Mouse (Mus musculus) gastrocnemius, postnatal 14 days (tissue): ENCODE data around the gene Cbfa2t2. TPM values are rescaled to one million over a fixed set of nuclear protein-coding genes. Genes with fewer than 3 reads are reported as not detected.

Source experiments
- DNase-seq: peaks from one replicate; pipeline ENCODE4 v3.0.0; 2021; ENCODE audit warnings: mixed read lengths
- intact Hi-C: fragments of 180-260 bp; cut with DNase I; formaldehyde crosslinking; loops from one replicate; pipeline ENCODE4 v1.15.1; 2025; ENCODE audit warnings: low total_unique reads
- total RNA-seq, 2 experiments: library from RNA; stranded (reverse); gene quantifications; 2 replicates each; pipeline ENCODE4 v1.2.3; 2021

Gene Cbfa2t2
- total RNA-seq, 2 experiments from 2014 or later: 12.2 to 15.7 TPM

DNA sequence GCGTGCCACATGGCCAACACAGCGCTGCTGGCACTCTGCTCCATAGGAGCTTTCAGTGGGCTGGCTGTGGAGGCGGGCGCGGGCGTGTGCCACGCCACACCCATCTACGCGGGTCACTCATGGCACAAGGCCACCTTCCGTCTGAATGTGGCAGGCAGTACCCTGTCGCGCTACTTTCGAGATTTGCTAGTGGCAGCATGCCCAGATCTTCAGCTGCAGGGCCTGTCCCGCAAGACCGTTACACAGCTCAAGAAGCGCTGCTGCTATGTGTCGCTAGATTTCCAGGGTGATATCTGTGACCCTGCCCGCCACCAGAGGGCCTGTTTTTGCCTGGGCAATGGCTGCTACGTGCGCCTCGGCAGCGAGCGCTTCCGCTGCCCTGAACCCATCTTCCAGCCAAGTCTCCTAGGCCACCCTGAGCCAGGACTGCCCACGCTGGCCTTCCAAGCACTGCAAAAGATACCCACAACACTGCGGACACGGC is 116.2 kb downstream of the Cbfa2t2 start:
- peak; percentile 81 for DNase-seq
- intact Hi-C loops: loop anchor here (5.0 kb wide), 1 partner anchor 60 kb away; the partner anchor contains the start of genes 4930519P11Rik and Zfp341

DNA sequence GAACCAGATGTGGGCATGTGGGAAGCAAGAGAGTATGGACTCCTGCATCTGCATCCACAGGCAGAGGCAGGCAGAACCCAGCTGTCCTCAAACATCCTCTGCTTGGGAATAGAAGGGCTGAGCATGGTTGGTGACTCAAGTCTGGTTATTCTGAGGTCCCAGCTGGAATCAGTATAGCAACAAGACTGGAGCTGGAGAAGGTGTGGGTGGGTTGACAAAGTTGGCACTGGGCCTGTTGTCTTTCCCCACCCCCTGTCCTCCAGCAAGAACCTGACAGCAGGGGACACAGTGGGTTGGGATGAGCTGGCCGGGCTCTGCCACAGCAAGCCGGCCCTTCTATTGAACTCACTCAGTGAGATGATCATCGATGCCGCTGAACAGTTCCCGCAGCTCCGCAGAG is 119.0 kb downstream of the Cbfa2t2 start:
- intact Hi-C loops: no loop called here
- no peak for DNase-seq

DNA sequence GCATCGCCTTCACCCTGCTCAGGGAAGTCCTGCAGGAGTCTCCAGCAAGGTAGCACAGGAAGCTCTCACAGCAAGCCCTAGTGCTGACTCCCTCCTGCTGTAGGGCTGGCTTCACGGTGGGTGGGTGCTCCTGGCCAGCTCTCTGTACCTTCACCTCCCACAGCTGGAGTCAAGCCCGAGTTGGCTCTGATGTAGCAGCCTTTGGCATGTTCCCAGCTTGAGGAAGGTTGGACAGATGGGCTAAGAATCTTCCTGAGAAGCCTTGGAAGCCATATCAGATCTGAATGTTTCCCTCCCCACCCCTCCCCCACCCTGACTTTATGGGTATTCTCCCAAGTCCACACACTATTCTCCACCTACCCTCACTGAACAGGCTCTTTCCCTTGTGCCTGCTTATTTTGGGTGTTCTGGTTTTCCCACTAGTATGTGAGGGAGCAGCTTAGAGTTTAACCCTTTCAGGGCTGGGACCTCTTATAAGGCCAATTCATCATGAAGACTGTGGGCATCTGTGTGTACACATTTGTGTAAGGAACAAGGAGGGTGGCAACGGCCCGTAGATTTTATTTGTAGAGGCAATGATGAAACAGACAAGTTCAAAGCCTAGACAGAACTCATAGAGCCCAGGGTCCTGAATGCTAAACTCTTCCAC is 121.0 kb downstream of the Cbfa2t2 start:
- DNase-seq: no peak
- intact Hi-C loops: no loop called here

DNA sequence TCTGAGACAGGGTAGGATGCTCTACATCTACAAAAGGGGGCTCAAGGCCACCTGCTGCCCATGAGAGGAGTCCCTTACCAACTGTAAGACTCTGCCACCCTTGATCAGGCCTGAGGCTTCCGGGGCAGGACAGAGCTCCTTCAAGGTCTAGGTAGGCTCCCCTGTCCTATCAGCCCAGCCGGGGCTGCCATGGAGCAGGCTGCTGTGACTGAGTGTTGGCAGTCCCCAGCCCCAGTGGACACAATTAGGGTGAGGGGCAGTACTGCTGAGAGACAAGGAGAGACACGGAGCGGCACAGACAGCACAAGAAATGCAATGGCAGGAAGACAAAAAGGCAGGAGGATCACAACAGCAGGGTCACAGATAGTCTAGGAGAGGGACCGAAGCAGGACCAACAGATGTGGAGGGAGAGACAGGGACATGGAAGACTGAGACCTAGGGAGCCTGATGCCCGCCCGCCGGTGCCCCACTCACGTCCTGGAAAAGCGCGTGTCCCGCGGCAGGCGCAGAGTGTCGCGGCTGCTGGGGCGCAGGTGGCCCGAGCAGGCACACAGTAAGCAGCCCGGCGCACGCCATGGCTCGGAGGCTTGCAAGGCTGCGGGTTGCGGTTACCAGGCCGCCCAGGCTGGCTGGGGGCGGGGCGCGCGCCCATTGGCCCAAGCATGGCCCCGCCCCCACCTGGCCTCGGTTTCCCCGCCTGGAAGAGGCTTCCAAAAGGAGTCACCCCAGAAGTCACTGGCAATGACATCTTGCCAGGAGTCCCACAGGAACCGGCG is 122.2 kb downstream of the Cbfa2t2 start, which contains the start of gene Necab3:
Necab3 (minus strand) TSS at position 627 of the 776 bp plus-strand sequence.
- DNase-seq: peak; percentile 47

DNA sequence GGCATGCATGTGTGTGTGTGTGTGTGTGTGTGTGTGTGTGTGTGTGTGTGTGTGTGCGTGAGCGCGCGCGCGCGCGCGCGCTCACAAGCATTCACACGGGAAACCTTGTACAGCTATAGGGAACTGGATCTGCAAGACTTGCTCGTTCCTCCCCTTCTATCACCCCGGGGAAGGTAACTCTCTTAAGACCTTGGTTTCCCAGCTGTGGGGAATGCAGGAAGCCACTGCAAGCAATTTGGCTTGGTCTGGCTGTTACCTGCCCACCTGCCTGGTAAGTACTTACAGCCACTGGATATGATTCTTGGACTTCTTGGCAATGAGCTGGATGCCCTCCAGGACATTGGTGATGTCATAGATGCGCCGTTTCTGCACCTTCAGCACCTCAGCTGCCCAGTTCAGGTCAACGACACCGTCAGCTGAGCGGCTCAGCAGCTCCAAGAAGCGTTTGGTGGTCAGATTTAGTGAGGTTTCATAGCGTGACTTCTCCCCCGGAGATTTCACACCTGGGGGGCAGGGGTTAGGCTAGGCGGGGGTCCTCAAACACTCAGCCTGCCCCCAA is 127.4 kb downstream of the Cbfa2t2 start:
- intact Hi-C loops: no loop called here
- DNase-seq: no peak

More for the DNA sequence above, 122.2 kb downstream of the Cbfa2t2 start, which contains the start of gene Necab3:
- intact Hi-C loops: no loop called here

DNA sequence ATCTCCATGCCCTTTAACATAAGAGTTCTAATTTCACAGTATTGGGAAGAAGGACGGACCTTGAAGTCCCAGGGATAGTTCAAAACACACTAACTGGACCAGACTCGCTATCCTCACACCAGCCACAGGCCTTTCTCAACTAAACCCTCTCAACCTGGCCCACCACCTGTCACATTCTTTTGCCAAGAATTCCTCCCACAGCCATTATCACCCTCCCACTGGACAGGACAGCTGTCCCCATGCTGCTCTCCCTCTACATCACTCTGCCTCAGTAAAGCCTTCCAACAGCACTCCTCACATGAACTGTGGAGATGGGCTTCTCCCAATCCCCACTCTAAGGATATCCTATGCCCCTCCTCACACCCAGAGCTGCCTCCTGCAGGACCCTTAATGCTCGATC is 129.3 kb downstream of the Cbfa2t2 start:
- intact Hi-C loops: no loop called here
- no peak for DNase-seq

DNA sequence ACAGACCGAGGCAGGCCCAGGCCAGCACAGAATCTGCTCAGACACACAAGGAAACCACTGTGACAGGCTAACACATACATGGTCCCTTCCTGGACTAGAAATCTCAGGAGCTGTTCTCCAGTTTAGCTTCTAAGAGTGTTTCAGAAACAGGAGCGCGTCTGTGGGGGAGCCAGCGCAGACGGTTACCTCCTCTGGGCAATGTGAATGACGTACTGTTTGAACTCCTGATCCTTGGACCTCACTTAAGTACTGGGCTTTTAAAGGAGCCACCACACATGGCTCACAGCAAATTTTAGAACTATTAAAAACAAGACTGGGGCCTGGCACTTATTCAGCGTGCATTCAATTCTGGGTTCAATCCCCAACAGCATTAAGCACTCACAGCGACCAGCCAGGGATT is 130.4 kb downstream of the Cbfa2t2 start:
- no peak for DNase-seq
- intact Hi-C loops: no loop called here

DNA sequence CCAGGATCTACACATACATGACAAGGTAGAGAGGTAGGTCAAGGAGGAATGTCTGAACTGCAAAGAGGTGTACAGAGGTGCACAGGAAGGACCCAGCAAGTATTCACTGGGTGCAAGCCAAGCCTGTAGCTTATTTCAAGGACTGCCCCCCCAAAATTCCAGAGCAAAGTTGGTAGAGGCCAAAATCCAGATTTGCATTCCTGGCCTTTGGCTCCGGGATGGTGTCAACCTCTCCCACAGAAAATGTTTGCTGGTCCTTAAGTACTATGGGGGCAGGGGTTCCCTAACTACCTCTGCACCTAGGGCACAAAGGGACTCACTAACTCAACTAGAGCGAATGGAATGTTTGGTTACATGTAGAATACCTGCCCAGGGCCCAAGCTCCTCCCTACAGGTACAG is 131.5 kb downstream of the Cbfa2t2 start:
- intact Hi-C loops: no loop called here
- no peak for DNase-seq

DNA sequence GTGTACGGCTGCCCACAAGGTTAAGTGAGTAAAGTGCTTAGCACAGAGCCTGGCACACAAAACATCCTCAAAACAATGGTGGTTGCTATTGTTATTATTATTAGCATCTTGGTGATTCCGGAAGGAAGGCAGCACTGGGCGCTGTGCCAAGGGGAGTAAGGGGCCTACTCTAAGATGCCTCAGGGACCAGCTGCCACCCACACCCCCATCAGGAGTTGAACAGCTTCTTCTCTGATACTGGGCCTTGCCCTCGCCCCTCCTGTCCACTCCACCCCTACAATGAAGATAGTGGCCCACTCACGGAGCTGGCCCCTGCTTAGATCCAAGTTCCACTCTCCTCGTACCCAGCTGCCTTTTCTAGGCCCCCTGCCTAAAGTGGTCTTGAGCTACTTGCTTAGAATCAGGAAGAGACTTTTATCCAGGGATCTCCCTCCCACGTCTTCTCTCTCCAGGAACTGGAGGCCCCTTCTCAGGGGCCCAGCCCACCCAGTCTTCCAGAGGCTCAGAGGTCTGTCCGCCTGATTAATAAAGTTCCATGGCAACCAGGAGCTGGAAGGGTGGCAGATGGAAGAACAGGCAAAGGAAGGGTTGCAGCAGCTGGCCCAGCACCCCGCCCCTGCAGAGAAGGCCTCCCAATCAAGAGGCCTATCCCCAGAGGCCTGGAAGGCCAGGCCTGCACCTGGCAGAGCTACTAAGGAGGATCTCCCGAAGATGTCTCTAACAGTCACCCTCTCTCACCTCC is 132.2 kb downstream of the Cbfa2t2 start:
- DNase-seq: peak; percentile 41
- intact Hi-C loops: no loop called here

DNA sequence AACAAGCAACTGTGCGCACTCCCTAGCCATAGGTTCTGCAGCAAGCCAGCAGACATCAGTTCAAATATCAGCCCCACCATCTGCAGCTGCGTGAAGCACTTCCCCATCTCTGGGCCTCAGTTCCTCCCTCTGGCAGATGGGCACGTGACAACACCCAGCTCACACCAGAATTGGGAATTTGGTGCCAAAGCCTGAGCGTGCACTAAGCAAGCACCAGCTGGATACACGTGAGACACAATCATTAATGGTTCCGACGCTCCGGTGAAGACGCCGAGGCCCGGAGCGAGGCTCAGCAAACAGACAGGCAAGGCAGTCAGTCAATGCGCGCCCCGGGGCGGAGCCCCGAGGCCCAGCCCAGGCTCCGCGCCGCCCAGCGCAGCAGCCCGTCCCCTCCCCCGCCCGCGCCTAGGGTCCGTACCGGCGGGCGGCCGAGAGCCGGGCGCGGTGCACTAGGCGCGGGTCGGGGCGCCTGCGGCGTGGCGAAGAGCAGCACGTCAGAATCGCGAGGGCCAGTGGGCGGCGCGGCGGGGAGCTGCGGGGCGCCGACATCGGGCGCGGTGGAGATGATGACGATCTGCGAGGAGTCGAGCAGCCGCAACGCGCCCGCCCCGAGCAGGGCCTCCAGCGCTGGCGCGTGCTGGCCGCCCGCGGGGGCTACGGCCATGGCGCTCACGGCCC is 132.9 kb downstream of the Cbfa2t2 start:
- peak; percentile 76 for DNase-seq
- intact Hi-C loops: no loop called here

DNA sequence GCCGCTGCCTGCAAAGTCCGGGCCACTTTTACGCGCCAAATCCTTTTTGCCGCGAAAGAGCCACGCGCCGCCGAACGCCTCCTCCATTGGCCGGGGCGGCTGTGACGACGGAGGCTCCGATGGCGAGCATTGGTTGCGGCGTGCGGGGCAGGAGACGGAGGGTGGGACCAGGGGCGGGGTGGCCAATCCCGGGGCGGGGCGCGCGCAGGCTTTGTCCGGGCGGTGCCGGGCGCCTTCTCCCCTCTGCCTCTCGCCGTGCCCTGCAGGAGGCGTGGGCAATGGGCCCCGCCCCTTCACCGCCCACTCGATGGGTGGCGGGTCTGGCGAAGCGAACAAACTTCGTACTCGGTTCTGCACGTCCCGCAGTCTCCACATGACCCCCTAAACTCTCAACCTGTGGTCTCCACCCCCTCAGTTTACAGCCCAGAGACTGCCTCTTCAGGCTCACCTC is 133.6 kb downstream of the Cbfa2t2 start, which contains the start of gene E2f1:
E2f1 (minus strand) TSS at position 57 of the 451 bp plus-strand sequence.
- intact Hi-C loops: no loop called here
- peak; percentile 98 for DNase-seq

DNA sequence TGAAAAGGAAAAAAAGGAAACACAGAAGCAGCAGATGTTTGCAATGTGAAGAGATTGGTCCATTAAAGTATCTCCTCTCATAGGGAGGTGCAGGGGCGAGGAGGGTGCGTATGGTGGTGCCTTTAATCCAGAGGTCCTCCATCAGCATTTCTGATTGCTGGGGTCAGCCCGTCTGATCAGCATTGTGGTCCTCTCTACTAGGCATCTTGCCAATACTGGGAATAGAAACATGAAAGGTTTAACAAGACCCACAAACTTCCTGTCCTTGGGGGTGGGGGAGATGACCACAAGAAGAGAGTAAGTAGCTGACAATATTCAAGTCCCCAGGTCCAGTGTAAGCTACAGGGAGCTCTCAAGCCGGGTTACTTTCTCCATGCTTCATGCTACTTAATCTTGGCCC is 134.4 kb downstream of the Cbfa2t2 start:
- intact Hi-C loops: no loop called here
- DNase-seq: no peak

DNA sequence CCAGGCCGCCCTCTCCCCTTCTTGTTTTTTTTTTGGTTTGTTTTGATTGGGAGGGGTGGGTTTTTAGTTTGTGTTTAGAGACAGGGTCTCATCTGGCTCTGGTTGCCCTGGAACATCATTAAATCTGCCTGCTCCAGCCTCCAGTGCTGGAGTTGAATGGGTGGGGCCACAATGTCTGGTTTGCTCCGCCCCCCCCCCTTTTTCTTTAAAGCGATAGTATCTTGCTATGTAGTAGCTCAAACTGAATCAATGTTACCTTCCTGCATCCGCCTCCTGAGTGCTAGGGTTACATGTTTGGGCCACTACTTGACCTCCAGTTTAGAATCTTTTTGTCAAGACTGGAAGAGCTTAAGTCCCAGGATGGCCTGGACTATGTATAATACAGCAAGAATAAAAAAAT is 135.0 kb downstream of the Cbfa2t2 start:
- DNase-seq: no peak
- intact Hi-C loops: no loop called here

DNA sequence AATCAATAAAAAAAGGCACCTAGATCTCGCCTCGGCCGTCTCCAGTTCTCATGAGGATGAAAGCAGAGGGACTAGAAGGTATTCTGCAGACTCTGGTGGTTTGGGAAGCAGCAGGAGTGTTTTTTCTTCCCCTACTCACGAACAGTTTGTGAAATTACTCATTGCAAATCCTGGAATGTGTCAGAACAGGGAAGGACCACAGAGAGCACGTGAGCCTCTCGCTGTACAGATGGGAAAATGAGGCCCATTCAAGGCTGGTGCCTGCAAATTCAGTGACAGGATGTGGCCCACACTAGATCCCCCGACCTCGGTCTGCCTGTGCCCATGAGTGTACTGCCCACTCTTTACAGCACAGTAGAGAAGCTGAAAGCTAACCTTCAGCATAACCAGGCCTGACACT is 135.7 kb downstream of the Cbfa2t2 start:
- intact Hi-C loops: no loop called here

DNA sequence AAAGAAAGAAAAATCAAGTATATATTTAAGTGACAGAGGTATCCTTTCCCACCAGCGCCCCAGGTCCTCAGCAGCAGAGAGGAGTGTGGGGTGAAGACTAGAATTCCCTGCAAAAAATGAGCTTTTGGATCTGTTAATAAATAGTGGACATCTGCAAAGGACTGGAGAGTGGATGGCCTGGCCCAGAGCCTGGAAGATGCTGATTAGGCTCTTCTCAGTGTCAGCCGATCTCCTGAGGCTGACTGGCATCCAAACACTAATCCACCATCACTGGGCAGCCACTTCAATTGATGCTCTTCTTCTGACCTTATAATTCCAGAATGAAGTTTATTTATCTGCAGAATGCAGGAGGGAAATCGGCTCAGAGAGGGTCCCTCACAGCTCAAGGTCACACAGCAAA is 136.7 kb downstream of the Cbfa2t2 start:
- no peak for DNase-seq
- intact Hi-C loops: no loop called here

More for the DNA sequence above, 135.7 kb downstream of the Cbfa2t2 start:
- no peak for DNase-seq

DNA sequence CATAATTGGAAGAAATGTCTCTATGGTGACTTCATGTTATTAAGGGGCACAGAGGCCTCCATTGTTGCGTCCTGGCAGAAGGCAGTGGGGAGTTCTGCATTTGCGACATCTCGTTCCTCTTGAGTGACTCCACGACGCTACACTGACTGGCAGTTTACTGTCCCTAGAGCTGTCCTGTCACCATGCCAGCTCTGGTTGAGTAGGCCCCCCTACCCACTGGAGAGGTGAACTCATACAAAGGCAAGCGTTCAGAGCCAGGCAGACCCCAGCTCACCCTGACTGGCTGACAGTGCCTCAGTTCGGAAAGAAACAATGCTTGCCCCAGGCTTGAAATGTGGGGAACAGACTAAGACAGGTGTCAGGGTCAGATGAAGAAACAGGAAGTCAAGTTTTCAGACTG is 138.0 kb downstream of the Cbfa2t2 start:
- intact Hi-C loops: no loop called here
- DNase-seq: no peak

DNA sequence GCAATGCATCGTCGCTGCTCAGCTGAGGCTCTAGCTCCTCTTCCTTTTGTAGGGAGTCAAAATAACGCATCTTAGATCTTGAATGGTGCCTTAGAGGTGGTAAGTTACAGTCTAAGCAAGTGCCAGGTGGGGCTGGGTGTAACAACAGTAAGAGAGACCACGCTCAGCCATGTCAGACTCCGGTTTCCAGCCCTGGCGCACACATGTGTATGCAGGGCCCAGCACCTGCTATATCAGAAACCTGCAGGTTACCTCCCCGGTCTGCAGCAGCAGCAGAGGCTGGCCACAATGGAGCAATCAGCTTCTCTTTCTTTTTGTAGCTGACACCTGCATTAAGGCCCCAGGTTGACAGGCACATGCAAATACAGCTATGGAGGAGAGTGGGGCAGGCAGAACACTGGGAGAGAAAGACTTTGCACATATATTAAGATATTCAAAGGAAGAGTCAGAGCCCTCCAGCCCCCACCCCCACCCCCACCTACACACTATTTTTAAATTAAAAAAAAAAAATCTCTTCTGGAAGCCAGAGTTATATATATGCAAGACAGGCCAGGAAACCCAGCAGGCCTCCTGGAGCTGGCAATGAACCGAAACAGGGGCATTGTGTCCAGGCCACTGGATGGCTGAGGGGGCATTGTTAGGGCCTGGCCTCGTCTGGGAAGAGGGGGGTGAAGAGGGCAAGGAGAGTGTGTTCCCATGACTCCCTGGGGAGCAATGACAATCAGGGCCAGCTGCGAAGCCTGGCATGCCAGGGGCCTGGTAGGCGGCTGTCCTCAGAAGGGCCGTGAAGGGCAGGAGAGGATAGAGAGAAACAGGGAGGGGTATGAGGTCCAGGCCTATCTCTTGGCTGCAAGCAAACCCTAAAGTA is 140.8 kb downstream of the Cbfa2t2 start:
- intact Hi-C loops: no loop called here
- DNase-seq: no peak

DNA sequence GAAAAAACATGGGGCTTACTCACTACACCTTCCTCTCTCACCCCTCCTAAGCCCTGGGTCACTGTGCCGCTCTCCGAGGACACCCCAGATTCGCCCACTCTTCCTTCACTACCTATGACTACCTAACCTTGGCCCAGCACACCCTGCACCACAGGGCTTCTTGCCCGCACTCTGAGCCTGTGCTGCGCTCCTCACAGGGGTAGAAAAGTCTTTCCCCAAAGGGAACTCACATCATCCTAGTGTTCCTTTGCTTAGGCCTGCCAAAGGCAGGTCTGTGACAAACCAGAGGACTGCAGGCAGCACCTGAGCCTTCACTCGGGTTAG is 141.4 kb downstream of the Cbfa2t2 start:
- no peak for DNase-seq
- intact Hi-C loops: no loop called here
